Mouse (Mus musculus) lung, adult 2 months (tissue): ENCODE measurements around the gene Zfp26.

Experiments used
- CTCF ChIP-seq: fragments of 200-500 bp; IDR thresholded peaks from 2 replicates; pipeline ENCODE4 v1.5.1; 2011; ENCODE audit warnings: mild to moderate bottlenecking, low read length, control low read depth; ENCODE audit not compliant: insufficient read depth
- POLR2A ChIP-seq: fragments of 200-500 bp; IDR thresholded peaks from 2 replicates; pipeline ENCODE4 v1.6.1; 2011; ENCODE audit warnings: low read depth, mild to moderate bottlenecking, control low read depth, low read length, borderline replicate concordance; ENCODE audit errors: extremely low read depth

DNA sequence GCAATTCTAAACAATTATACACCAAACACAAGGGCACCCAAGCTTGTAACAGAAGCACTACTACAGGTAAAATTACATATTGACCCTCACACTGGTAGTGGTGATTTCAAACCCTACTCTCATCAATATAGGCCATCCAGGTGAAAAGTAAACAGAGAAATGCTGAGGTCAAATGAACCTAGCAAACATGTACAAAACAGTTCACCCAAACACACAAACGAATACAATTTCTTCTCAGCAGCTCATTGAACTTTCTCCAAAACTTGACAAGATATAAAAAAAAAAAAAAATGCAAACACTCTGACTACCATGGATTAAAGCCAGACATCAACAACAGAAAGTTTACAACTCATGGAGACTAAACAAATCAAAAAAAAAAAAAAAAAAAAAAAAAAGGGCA, 8.5 kb downstream of the Zfp26 start:
- TF ChIP-seq POLR2A (no peak), CTCF (no peak)
